Mouse (Mus musculus) cerebellum, postnatal 10 days (tissue): ENCODE measurements around the gene Svop.

Experiments
- DNase-seq, 2 experiments: peaks; one replicate each; pipeline ENCODE4 v3.0.0; 2021; ENCODE audit warnings: mixed read lengths in 2 of 2

The Svop gene

GRCm38 (mm10) chr5:113993031-113993486 is 98.3 kb downstream of the Svop start:
- DNase-seq = peak; percentile 77 to 81

- peak; percentile 46 to 48 for DNase-seq
Observed at GRCm38 (mm10) chr5:113992339-113992831, 99.0 kb downstream of the Svop start.

GRCm38 (mm10) chr5:113991141-113991540 is 100.2 kb downstream of the Svop start:
- no peak for DNase-seq

GRCm38 (mm10) chr5:113990593-113990992 is 100.8 kb downstream of the Svop start:
- no peak for DNase-seq

- no peak for DNase-seq
Observed at GRCm38 (mm10) chr5:113989437-113990024, 101.8 kb downstream of the Svop start.

GRCm38 (mm10) chr5:113986182-113986961 is 105.0 kb downstream of the Svop start:
- peak in 1 of 2 experiments; percentile 32 for DNase-seq

- DNase-seq = no peak
Observed at GRCm38 (mm10) chr5:113985737-113986136, 105.6 kb downstream of the Svop start.

GRCm38 (mm10) chr5:113984025-113984740 is 107.2 kb downstream of the Svop start:
- DNase-seq = no peak

- DNase-seq = no peak
Observed at GRCm38 (mm10) chr5:113983541-113983940, 107.8 kb downstream of the Svop start.

- DNase-seq = no peak
Observed at GRCm38 (mm10) chr5:113981843-113982242, 109.5 kb downstream of the Svop start.

- DNase-seq = no peak
Observed at GRCm38 (mm10) chr5:113981171-113981570, 110.2 kb downstream of the Svop start.

GRCm38 (mm10) chr5:113980511-113980910 is 110.9 kb downstream of the Svop start:
- no peak for DNase-seq

GRCm38 (mm10) chr5:113977309-113977708 is 114.1 kb downstream of the Svop start:
- no peak for DNase-seq
